Comparison of ENCODE assay signal across 9 mouse cellular contexts in the genomic region with DNA sequence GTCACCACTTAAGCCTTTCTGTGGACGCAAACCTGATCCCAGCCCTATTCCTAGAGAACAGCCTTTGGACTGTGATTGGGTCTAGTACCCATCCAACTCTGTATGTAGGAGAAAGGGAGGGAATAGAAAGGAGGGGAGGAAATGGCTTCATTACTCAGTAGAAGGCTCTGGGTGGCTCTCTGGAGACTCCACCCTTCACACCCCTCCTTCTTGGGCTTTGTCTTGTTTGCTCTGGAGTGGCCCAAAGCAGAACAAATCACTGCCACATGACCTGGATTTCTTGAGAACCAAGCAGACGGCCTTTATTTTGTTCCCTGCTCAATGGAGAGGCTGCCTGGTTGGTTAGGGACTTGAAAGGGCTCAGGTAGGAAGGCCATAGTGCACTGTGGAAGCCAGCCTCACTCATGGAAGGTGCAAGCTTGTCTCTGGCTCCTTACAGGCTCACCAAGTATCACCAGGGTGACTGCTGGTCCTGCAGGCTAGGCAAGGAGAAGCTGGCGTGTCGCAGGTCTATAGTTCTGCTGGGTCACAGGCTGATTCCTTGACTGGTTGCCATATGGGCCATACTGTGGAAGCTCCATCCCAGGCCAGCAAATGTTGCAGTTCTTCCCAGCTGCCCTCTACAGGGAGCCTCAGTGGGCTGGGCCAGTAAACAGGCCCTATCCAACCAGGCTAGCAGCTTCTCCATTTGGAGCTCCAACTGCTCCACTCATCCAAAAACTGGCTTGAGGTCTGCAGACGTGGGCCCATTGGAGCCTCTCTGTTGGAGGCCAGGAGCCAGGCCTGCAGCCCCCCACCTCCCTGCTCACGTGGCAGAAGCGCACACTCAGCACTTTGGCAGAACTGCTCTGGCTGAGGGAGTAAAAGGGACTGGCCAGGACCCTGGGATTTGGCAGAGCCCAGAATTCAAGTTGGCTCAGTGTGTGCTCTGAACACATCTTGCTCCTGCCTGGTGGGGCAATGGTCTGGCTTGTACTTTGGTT. TPM values are rescaled to one million over a fixed set of nuclear protein-coding genes. Genes with fewer than 3 reads are reported as not detected.
DNase-seq lines count a peak whose midpoint lies in the region; ATAC-seq and TF ChIP-seq lines count a peak whose summit lies in the region.
"Had no signal": no experiment of that assay in that cellular context is flagged by ENCODE, and none has a peak within 500 bp of the region (broad histone marks: within the 10 kb centered on the region; RNA-seq: fewer than 3 reads in every experiment).

No protein-coding gene starts in this region.

- no peak for TF ChIP-seq CTCF in lung, embryonic 14.5 days (IDR thresholded peaks at IDR 0.05; ENCODE audit: low read depth)

- no peaks in the 10 kb centered on the region for H3K27me3 ChIP-seq in forebrain, embryonic 10.5 days (ENCODE audit: poor library complexity, severe bottlenecking)
- no peaks in the 10 kb centered on the region for H3K27me3 ChIP-seq in forebrain, embryonic 14.5 days (replicated peaks; ENCODE audit: control insufficient read depth, insufficient read depth, low read length)
- H3K27me3 ChIP-seq in lung, embryonic 14.5 days (ENCODE audit: insufficient read depth, low read length), result no peaks in the 10 kb centered on the region
- H3K27me3 ChIP-seq in stomach, embryonic 14.5 days (ENCODE audit: control insufficient read depth, insufficient read depth, low read length), result no peaks in the 10 kb centered on the region

- DNase-seq in forebrain, embryonic 10.5 days (ENCODE audit: extremely low spot score, low spot score), result no peak
- no peak for DNase-seq in forebrain, embryonic 14.5 days (ENCODE audit: low spot score)
- peak; percentile 31 for DNase-seq in lung, embryonic 14.5 days
- no peak for DNase-seq in lung, postnatal 14 days
- DNase-seq in heart, postnatal 10 days, result peak; percentile 44 to 47
- no peak for DNase-seq in adrenal gland, adult (ENCODE audit: inconsistent age in 2 of 2, low spot score in 1 of 2)
- DNase-seq in frontal cortex, postnatal 36 days (ENCODE audit: low spot score in 2 of 2), result no peak
- DNase-seq: right cerebral cortex, postnatal 14 days had no signal

- H3K4me3 ChIP-seq in forebrain, embryonic 10.5 days, result no peak overlapping the region
- H3K4me3 ChIP-seq in forebrain, embryonic 14.5 days (ENCODE audit: low read depth, low read length), result no peak overlapping the region
- H3K4me3 ChIP-seq in lung, embryonic 14.5 days (ENCODE audit: low read depth, low read length), result no peak overlapping the region
- H3K4me3 ChIP-seq in stomach, embryonic 14.5 days (ENCODE audit: low read depth, low read length), result no peak overlapping the region

- H3K9ac ChIP-seq in forebrain, embryonic 14.5 days (ENCODE audit: low read length), result no peak overlapping the region
- H3K9ac ChIP-seq in lung, embryonic 14.5 days, result no peak overlapping the region
- no peak overlapping the region for H3K9ac ChIP-seq in stomach, embryonic 14.5 days (replicated peaks; ENCODE audit: low read depth, low read length)

- H3K27ac ChIP-seq in forebrain, embryonic 10.5 days, result 0 out of 2 replicates have a peak overlapping the region, but pooled peaks have one; percentile 30
- no peak overlapping the region for H3K27ac ChIP-seq in forebrain, embryonic 14.5 days (ENCODE audit: low read depth, low read length)
- H3K27ac ChIP-seq in lung, embryonic 14.5 days (ENCODE audit: low read depth), result no peak overlapping the region
- peak overlapping the region; percentile 44; the same call in 1 of the 2 replicates for H3K27ac ChIP-seq in stomach, embryonic 14.5 days (ENCODE audit: low read length)

- H3K4me1 ChIP-seq in forebrain, embryonic 10.5 days, result peaks cover 10% of the 10 kb centered on the region
- H3K4me1 ChIP-seq in forebrain, embryonic 14.5 days (ENCODE audit: control insufficient read depth, insufficient read depth, low read length), result no peaks in the 10 kb centered on the region
- H3K4me1 ChIP-seq in lung, embryonic 14.5 days (ENCODE audit: insufficient read depth), result no peaks in the 10 kb centered on the region
- H3K4me1 ChIP-seq in stomach, embryonic 14.5 days (ENCODE audit: control insufficient read depth, insufficient read depth, low read length), result peaks cover 4% of the 10 kb centered on the region; the same call in 1 of the 2 replicates

- no peak for ATAC-seq in forebrain, embryonic 14.5 days
- peak; percentile 41; the same call in 1 of the 2 replicates for ATAC-seq in lung, embryonic 14.5 days (ENCODE audit: insufficient read depth)
- peak; percentile 63; the same call in 1 of the 2 replicates for ATAC-seq in stomach, embryonic 14.5 days (ENCODE audit: insufficient number of reproducible peaks, insufficient read depth, low FRiP score, low read depth)

- no peak overlapping the region for H3K4me2 ChIP-seq in forebrain, embryonic 14.5 days (ENCODE audit: low read length)
- H3K4me2 ChIP-seq in lung, embryonic 14.5 days, result no peak overlapping the region
- H3K4me2 ChIP-seq in stomach, embryonic 14.5 days (replicated peaks; ENCODE audit: low read depth, low read length), result no peak overlapping the region

- no peaks in the 10 kb centered on the region for H3K9me3 ChIP-seq in forebrain, embryonic 10.5 days
- no peaks in the 10 kb centered on the region for H3K9me3 ChIP-seq in forebrain, embryonic 14.5 days (replicated peaks; ENCODE audit: control insufficient read depth, low read length)
- no peaks in the 10 kb centered on the region for H3K9me3 ChIP-seq in lung, embryonic 14.5 days (ENCODE audit: low read depth, low read length)
- H3K9me3 ChIP-seq in stomach, embryonic 14.5 days (ENCODE audit: control insufficient read depth, low read depth, low read length), result no peaks in the 10 kb centered on the region

- peaks cover 26% of the 10 kb centered on the region for H3K36me3 ChIP-seq in forebrain, embryonic 10.5 days (replicated peaks)
- H3K36me3 ChIP-seq in forebrain, embryonic 14.5 days (ENCODE audit: control insufficient read depth, insufficient read depth, low read length), result peaks cover 13% of the 10 kb centered on the region
- peaks cover 11% of the 10 kb centered on the region for H3K36me3 ChIP-seq in lung, embryonic 14.5 days (ENCODE audit: insufficient read depth)
- peaks cover 3% of the 10 kb centered on the region for H3K36me3 ChIP-seq in stomach, embryonic 14.5 days (ENCODE audit: control insufficient read depth, insufficient read depth, low read length)

- 64% methylated on average over 7 of the region's 7 CpGs for WGBS in forebrain, embryonic 10.5 days
- WGBS in forebrain, embryonic 14.5 days, result 53% methylated on average over 7 of the region's 7 CpGs
- WGBS in lung, embryonic 14.5 days, result 33% methylated on average over 7 of the region's 7 CpGs
- 43% methylated on average over 7 of the region's 7 CpGs for WGBS in stomach, embryonic 14.5 days

- intact Hi-C loops in heart, postnatal 10 days (cut with DNase I), result no loop called here

RNA-seq across cellular contexts. Expression of a gene that starts 22.7 kb away (rescaled TPM):
- 9.2 and 10.0 TPM in 2 replicates for polyA plus RNA-seq in forebrain, embryonic 10.5 days (2016; fragmentation: Nextera tagmentation; extraction: Ambion mirVana)
- 6.1 and 8.3 TPM in 2 replicates for polyA plus RNA-seq in forebrain, embryonic 14.5 days (2014; fragmentation: Nextera tagmentation; extraction: Ambion mirVana)
- polyA plus RNA-seq in lung, embryonic 14.5 days (2014; fragmentation: Nextera tagmentation; extraction: Ambion mirVana), result 8.8 and 9.3 TPM in 2 replicates
- total RNA-seq in heart, postnatal 10 days (2021), result 1 to 10 TPM; 3.4 TPM
- polyA plus RNA-seq in stomach, embryonic 14.5 days (2014; fragmentation: Nextera tagmentation; extraction: Ambion mirVana), result 8.7 and 8.9 TPM in 2 replicates

RNA-seq across cellular contexts. Expression of a gene that starts 26.6 kb away (rescaled TPM):
- 4.6 and 5.3 TPM in 2 replicates for polyA plus RNA-seq in forebrain, embryonic 10.5 days (2016; fragmentation: Nextera tagmentation; extraction: Ambion mirVana)
- polyA plus RNA-seq in forebrain, embryonic 14.5 days (2014; fragmentation: Nextera tagmentation; extraction: Ambion mirVana), result 0.88 and 1.4 TPM in 2 replicates
- 5.3 and 5.4 TPM in 2 replicates for polyA plus RNA-seq in lung, embryonic 14.5 days (2014; fragmentation: Nextera tagmentation; extraction: Ambion mirVana)
- total RNA-seq in heart, postnatal 10 days (2021), result 1 to 10 TPM; 6.7 to 7.0 TPM
- polyA plus RNA-seq in stomach, embryonic 14.5 days (2014; fragmentation: Nextera tagmentation; extraction: Ambion mirVana), result 4.8 and 6.6 TPM in 2 replicates

RNA-seq across cellular contexts. Expression of a gene that starts 30.7 kb away (rescaled TPM):
- polyA plus RNA-seq in forebrain, embryonic 10.5 days (2016; fragmentation: Nextera tagmentation; extraction: Ambion mirVana), result 10.3 and 10.8 TPM in 2 replicates
- 14.5 and 15.2 TPM in 2 replicates for polyA plus RNA-seq in forebrain, embryonic 14.5 days (2014; fragmentation: Nextera tagmentation; extraction: Ambion mirVana)
- 13.8 and 13.9 TPM in 2 replicates for polyA plus RNA-seq in lung, embryonic 14.5 days (2014; fragmentation: Nextera tagmentation; extraction: Ambion mirVana)
- 10 to 100 TPM; 27.6 to 29.8 TPM for total RNA-seq in heart, postnatal 10 days (2021)
- polyA plus RNA-seq in stomach, embryonic 14.5 days (2014; fragmentation: Nextera tagmentation; extraction: Ambion mirVana), result 13.9 and 18.3 TPM in 2 replicates

Comparison
In these comparisons a context has a peak if more than half of its experiments do, and no peak if none do; other contexts are left out.
1. DNase-seq: peak in lung, embryonic 14.5 days (single experiment) and heart, postnatal 10 days (2 of 2); none in forebrain, embryonic 10.5 days (single experiment), forebrain, embryonic 14.5 days (single experiment), lung, postnatal 14 days (single experiment), adrenal gland, adult (0 of 2) and frontal cortex, postnatal 36 days (0 of 2).
2. H3K27ac ChIP-seq: peak in forebrain, embryonic 10.5 days (single experiment) and stomach, embryonic 14.5 days (single experiment); none in forebrain, embryonic 14.5 days (single experiment) and lung, embryonic 14.5 days (single experiment).